Mouse (Mus musculus): ENCODE measurements around the gene Adgrg1.

Adgrg1 gene

GRCm38 (mm10) chr8:94974467-94975165 is at the start of gene Adgrg1:
TSS of gene Adgrg1 (plus strand) at chr8:94974751.
- no peak for DNase-seq (ENCODE audit: low spot score)

GRCm38 (mm10) chr8:94928227-94928626 is 46.3 kb upstream of the Adgrg1 start:
- DNase-seq (ENCODE audit: low spot score), result no peak

GRCm38 (mm10) chr8:94933918-94934317 is 40.6 kb upstream of the Adgrg1 start:
- DNase-seq (ENCODE audit: low spot score), result no peak

GRCm38 (mm10) chr8:94935172-94935571 is 39.4 kb upstream of the Adgrg1 start:
- DNase-seq (ENCODE audit: low spot score), result no peak

DNA sequence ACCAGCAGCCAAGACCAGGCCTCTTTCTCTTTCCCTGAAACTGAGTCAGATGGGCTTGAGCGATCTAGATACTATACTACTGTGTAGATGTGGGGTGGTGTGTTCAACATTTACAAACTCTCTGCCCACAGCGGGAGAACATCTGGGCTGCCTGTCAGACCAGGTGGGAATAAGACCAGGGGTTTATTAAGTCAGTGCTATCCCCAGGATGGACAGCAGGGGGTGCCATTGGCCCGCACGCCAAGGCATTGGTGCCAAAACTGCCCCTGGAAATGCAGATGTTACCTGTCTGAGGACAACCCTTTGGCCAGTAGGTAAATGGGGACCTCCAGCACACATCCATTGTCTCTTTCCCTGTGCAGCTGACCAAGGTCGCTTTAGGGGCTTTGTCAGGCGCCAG is 32.0 kb upstream of the Adgrg1 start:
- DNase-seq (ENCODE audit: low spot score), result peak; percentile 64

GRCm38 (mm10) chr8:94945185-94945584 is 29.4 kb upstream of the Adgrg1 start:
- DNase-seq (ENCODE audit: low spot score), result no peak

DNA sequence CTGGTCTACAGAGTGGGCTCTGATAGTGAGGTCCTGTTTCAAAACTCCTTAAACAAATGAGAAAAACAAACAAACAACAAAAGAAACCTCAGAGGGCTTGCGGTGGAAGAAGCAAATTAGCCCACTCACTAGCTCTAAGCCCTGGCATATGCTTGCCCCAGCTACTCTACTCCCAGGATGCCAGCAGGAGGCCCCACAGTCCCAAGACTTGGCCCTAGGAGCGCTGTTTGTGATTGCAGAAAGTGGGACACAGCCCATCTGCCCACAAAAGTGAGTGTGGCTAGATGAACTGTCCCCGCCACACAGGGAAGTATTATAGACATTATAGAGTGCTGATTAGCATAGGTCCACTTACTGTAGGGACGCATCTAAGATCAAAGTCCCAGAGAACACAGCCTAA is 26.1 kb upstream of the Adgrg1 start:
- DNase-seq (ENCODE audit: low spot score), result no peak

DNA sequence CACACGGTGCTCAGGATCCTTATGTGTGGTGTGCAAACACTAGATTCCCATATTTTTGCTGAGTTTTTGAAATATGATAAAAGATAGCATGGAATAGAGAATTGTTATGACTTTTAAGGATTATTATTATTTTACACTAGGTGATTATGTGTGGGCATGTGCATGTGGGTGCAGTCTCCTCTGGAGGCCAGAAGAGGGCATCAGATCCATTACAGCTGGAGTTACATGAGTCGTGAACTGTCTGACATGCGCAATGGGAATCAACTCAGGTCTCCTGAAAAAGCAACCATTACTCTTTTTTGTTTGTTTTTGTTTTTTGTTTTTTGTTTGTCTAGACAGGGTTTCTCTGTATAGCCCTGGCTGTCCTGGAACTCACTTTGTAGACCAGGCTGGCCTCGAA is 25.5 kb upstream of the Adgrg1 start:
- no peak for DNase-seq (ENCODE audit: low spot score)

GRCm38 (mm10) chr8:94950046-94950445 is 24.5 kb upstream of the Adgrg1 start:
- peak; percentile 61 for DNase-seq (ENCODE audit: low spot score)

DNA sequence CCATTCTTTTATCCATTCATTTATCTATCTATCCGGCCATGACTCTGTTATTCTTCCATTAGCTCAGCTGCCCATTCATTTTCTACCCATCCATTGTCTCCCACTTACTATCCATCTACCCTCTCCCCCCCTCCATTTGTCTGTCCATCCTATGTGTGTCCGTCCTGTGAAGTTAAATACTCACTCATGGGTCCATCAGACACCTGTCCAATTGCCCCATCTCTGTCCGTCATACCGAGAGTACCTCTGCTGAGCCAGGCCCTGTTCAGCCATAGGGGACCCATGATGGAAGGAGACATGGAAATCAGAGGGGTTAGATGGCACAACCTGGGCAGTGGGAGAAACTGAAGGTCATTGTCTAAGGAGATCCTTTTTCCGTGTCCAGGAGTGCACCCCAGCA is 24.1 kb upstream of the Adgrg1 start:
- no peak for DNase-seq (ENCODE audit: low spot score)

GRCm38 (mm10) chr8:94952086-94952485 is 22.5 kb upstream of the Adgrg1 start:
- no peak for DNase-seq (ENCODE audit: low spot score)

GRCm38 (mm10) chr8:94953624-94954367 is 20.8 kb upstream of the Adgrg1 start:
- no peak for DNase-seq (ENCODE audit: low spot score)

- peak; percentile 21 for DNase-seq (ENCODE audit: low spot score)
Measured at GRCm38 (mm10) chr8:94954368-94954737, 20.2 kb upstream of the Adgrg1 start.

- DNase-seq (ENCODE audit: low spot score), result peak; percentile 35
Measured at GRCm38 (mm10) chr8:94954921-94955758, 19.4 kb upstream of the Adgrg1 start.

DNA sequence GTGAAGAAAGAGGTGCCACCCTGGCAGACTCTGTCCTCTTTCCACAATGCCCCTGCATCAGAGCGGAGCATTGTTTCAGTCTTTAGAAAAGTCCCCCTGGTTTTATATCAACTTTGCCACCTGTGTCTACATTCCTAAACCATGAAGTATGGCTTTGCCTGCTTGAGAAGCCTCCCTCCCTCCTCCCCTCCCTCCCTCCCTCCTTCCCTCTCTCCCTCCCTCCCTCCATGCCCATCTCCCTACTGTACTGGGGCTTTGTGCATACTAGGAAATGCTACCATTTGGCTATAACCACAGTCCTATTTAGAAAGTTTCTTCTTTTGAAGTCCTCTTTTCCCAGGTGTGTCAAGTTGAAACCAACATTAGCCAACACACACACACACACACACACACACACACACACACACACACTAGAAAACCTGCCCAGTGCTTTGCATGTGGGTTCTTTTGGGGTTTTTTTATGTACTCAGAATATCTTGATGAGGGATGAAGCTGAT is 18.4 kb upstream of the Adgrg1 start:
- no peak for DNase-seq (ENCODE audit: low spot score)

DNA sequence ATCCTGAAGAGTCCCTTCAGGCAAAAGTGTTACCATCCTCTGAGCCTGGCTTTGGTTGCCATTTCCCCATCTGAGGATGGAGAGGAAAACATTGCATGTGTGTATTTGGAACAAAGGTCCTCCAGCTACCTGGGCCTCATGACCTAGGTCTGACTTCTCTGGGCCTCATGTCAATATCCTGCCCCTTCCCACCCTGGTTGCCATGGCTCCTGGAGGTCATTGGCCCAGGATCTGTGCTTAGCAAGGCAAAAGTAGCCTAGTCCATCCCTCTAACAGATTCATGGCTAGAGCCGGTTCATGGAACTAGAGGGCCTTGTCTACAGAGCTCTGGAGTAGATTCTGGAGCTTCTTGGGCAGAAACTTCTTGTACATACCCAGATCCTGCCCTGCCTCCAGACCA is 12.3 kb upstream of the Adgrg1 start:
- DNase-seq (ENCODE audit: low spot score), result no peak

GRCm38 (mm10) chr8:94964828-94965227 is 9.7 kb upstream of the Adgrg1 start:
- DNase-seq (ENCODE audit: low spot score), result no peak

- DNase-seq (ENCODE audit: low spot score), result no peak
Measured at GRCm38 (mm10) chr8:94966578-94966977, 8.0 kb upstream of the Adgrg1 start.

GRCm38 (mm10) chr8:94967071-94967470 is 7.5 kb upstream of the Adgrg1 start:
- no peak for DNase-seq (ENCODE audit: low spot score)

GRCm38 (mm10) chr8:94967554-94967953 is 7.0 kb upstream of the Adgrg1 start:
- DNase-seq (ENCODE audit: low spot score), result peak; percentile 59

DNA sequence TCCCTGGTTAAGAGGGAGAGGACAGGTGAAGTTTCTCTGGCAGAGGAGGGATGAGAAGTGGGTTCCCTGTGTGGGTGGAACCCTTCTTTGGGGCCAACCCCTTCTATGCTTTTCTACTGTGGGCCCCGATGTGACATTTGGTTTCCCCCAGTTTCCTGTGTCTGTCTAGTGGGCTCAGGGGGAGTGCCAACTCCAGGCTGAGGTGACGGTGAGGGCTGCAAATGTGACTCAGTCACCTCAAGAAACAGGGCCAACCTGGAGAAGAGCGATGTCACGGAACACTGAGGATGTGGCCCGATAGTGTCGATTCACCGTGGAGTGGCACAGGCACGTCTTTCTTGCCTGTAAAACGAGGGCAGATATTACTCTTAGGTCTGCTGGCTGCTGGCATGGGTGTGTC is 1.3 kb upstream of the Adgrg1 start:
- DNase-seq (ENCODE audit: low spot score), result no peak

DNA sequence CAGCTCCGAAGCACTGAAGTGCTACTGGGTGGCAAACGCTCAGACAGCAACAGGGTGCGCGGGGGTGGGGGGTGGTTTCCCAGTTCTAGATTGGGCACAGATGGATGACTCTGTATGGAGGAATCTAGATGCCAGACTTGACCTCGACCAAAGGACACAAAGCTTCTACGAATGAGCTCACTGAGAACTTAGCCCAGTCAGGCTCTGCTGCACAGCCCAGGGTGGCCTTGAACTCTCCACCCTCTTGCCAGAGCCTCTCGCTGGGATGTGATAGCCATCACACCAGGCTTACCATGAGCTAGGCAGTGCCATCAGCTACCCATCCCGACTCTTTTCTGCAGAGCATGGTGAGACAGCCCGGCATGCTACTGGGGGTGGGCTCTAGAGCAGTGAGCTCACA is 765 bp upstream of the Adgrg1 start:
- DNase-seq (ENCODE audit: low spot score), result no peak
